Mouse (Mus musculus) spleen, adult 2 months (tissue): ENCODE measurements at regions not wholly inside any gene's neighbourhood (a gene's known extent, or its start where the extent isn't known, plus 50 kb on each side); places are given as distances from the start of the nearest gene placed in this dataset.
"Not testable (repeated sequence)": the region's sequence is repeated elsewhere in the genome, so short reads cannot be mapped to it uniquely, and the experiment has no call there.

Experiments
- DNase-seq, 2 experiments: peaks; one replicate each; pipeline versions ENCODE4 v3.0.0 to v3.0.0-alpha.2; 2012 to 2021; ENCODE audit warnings: low spot score in 2 of 2, low read depth in 1 of 2
- H3K27ac ChIP-seq: fragments of 200-500 bp; 2 replicates; pipeline ENCODE4 v1.5.1; 2012; ENCODE audit warnings: low read length, inconsistent platforms; ENCODE audit not compliant: insufficient read depth
- H3K27me3 ChIP-seq: fragments of 200-500 bp; 2 replicates; pipeline ENCODE4 v1.6.1; 2012; ENCODE audit warnings: mild to moderate bottlenecking, moderate library complexity, low read length, inconsistent platforms; ENCODE audit not compliant: control insufficient read depth, insufficient read depth
- H3K36me3 ChIP-seq: fragments of 200-500 bp; 2 replicates; pipeline ENCODE4 v1.6.1; 2012; ENCODE audit warnings: mild to moderate bottlenecking, low read length, inconsistent platforms; ENCODE audit not compliant: control insufficient read depth, insufficient read depth
- H3K4me1 ChIP-seq: fragments of 200-500 bp; 2 replicates; pipeline ENCODE4 v1.6.1; 2011; ENCODE audit warnings: inconsistent platforms; ENCODE audit not compliant: control insufficient read depth, insufficient read depth, insufficient read length
- H3K4me3 ChIP-seq: fragments of 200-500 bp; 2 replicates; pipeline ENCODE4 v1.5.1; 2011; ENCODE audit warnings: mild to moderate bottlenecking, inconsistent platforms; ENCODE audit not compliant: insufficient read depth, insufficient read length; ENCODE audit errors: extremely low read depth
- CTCF ChIP-seq: fragments of 200-500 bp; IDR thresholded peaks from 2 replicates; pipeline ENCODE4 v1.5.1; 2011; ENCODE audit warnings: mild to moderate bottlenecking, inconsistent platforms; ENCODE audit not compliant: insufficient read depth, insufficient read length, insufficient replicate concordance; ENCODE audit errors: extremely low read depth
- POLR2A ChIP-seq: fragments of 200-500 bp; IDR thresholded peaks from 2 replicates; pipeline ENCODE4 v1.6.1; 2011; ENCODE audit warnings: low read depth, low read length, inconsistent platforms
- WGBS: fragments of 180-500 bp; shearing (Covaris S2); methylation state at CpG from one replicate; pipeline ENCODE4 v1.1.7; 2018; 5-methylcytosine and 5-hydroxymethylcytosine counted together

- Histone ChIP-seq H3K27ac (no peak overlapping the region), H3K27me3 (no peaks in the 10 kb centered on the region), H3K4me3 (no peak overlapping the region), H3K4me1 (no peaks in the 10 kb centered on the region), H3K36me3 (no peaks in the 10 kb centered on the region)
- no peak for DNase-seq
- 76% methylated on average over 8 of the region's 8 CpGs for WGBS
- TF ChIP-seq CTCF = no peak
- no peak for TF ChIP-seq POLR2A
Measured at GRCm38 (mm10) chr1:83970641-83971285, 393.2 kb downstream of the Pid1 start.

GRCm38 (mm10) chr1:83964631-83965030 lies 399.3 kb downstream of the Pid1 start:
- H3K4me3 ChIP-seq, H3K4me1 ChIP-seq, DNase-seq, H3K36me3 ChIP-seq, H3K27ac ChIP-seq, H3K27me3 ChIP-seq: not testable (repeated sequence)

GRCm38 (mm10) chr1:83961761-83962160 lies 402.2 kb downstream of the Pid1 start:
- no peak for TF ChIP-seq POLR2A
- TF ChIP-seq CTCF = no peak
- no peaks in the 10 kb centered on the region for H3K4me1 ChIP-seq
- WGBS = 93% methylated on average over 2 of the region's 2 CpGs

GRCm38 (mm10) chr1:83959756-83960155 lies 404.2 kb downstream of the Pid1 start:
- no peaks in the 10 kb centered on the region for H3K4me1 ChIP-seq
- no peak for TF ChIP-seq CTCF
- no peak for TF ChIP-seq POLR2A
- H3K36me3 ChIP-seq = no peaks in the 10 kb centered on the region
- no peak overlapping the region for H3K27ac ChIP-seq
- no peak for DNase-seq
- H3K4me3 ChIP-seq = no peak overlapping the region
- no peaks in the 10 kb centered on the region for H3K27me3 ChIP-seq
- WGBS = 89% methylated on average over 4 of the region's 4 CpGs

More at GRCm38 (mm10) chr1:83961761-83962160, 402.2 kb downstream of the Pid1 start:
- Histone ChIP-seq H3K27me3 (no peaks in the 10 kb centered on the region), H3K36me3 (no peaks in the 10 kb centered on the region), H3K4me3 (no peak overlapping the region), H3K27ac (no peak overlapping the region)
- DNase-seq = no peak

DNA sequence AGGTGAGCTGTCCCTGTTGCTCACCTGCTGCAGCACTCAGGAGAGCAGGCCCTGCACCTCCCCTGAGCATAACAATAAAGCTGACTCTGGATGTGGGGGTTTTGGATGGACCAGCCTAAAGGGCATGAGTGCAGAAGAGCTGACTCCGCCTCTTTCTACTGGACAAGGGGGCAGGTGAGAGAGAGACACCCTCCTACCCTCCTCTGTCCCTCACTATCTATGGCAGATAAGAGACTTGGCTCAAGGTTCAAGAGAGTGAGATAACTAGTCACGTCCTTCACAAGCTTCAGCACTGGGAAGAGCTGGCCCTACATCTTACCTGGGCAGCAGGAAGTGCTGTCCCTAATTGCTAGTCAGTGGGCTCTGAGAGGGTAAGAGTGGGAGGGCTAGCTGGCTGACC lies 441.1 kb downstream of the Pid1 start:
- TF ChIP-seq POLR2A = no peak
- no peak for TF ChIP-seq CTCF
- H3K4me3 ChIP-seq = no peak overlapping the region
- H3K27ac ChIP-seq = no peak overlapping the region
- 82% methylated on average over 2 of the region's 2 CpGs for WGBS
- DNase-seq = no peak
- H3K27me3 ChIP-seq = no peaks in the 10 kb centered on the region
- H3K36me3 ChIP-seq = no peaks in the 10 kb centered on the region
- no peaks in the 10 kb centered on the region for H3K4me1 ChIP-seq

GRCm38 (mm10) chr1:83915454-83915853 lies 448.5 kb downstream of the Pid1 start:
- no peaks in the 10 kb centered on the region for H3K36me3 ChIP-seq
- H3K27me3 ChIP-seq = no peaks in the 10 kb centered on the region
- no peak overlapping the region for H3K27ac ChIP-seq
- H3K4me3 ChIP-seq = no peak overlapping the region
- H3K4me1 ChIP-seq = no peaks in the 10 kb centered on the region
- WGBS = 80% methylated on average over 5 of the region's 5 CpGs
- DNase-seq = no peak
- TF ChIP-seq CTCF = no peak
- TF ChIP-seq POLR2A = no peak

GRCm38 (mm10) chr1:83907347-83907746 lies 456.6 kb downstream of the Pid1 start:
- Histone ChIP-seq H3K4me1 (no peaks in the 10 kb centered on the region), H3K27me3 (no peaks in the 10 kb centered on the region), H3K36me3 (no peaks in the 10 kb centered on the region), H3K4me3 (no peak overlapping the region), H3K27ac (no peak overlapping the region)
- no peak for DNase-seq
- WGBS = 59% methylated on average over 3 of the region's 3 CpGs
- no peak for TF ChIP-seq POLR2A
- TF ChIP-seq CTCF = no peak
